Mouse (Mus musculus) ES-E14 (cell line): ENCODE results near the gene Uqcr10. TPM values are rescaled to one million over a fixed set of nuclear protein-coding genes. Genes with fewer than 3 reads are reported as not detected.

Experiments used
- DNase-seq: peaks from one replicate; pipeline ENCODE4 v3.0.0-alpha.2; 2013; ENCODE audit warnings: low read depth, low spot score
- H3K27ac ChIP-seq: 2 replicates; pipeline ENCODE4 v1.5.1; 2012; ENCODE audit warnings: low read depth, mild to moderate bottlenecking, low read length, moderate library complexity, mixed read lengths; ENCODE audit not compliant: poor library complexity, insufficient read depth, severe bottlenecking
- H3K36me3 ChIP-seq: 2 replicates; pipeline ENCODE4 v1.6.1; 2012; ENCODE audit warnings: mild to moderate bottlenecking, low read length, moderate library complexity, mixed read lengths; ENCODE audit not compliant: control insufficient read depth, poor library complexity, insufficient read depth, severe bottlenecking
- H3K4me1 ChIP-seq, 2 experiments: fragments of 150-350 bp in 1 of 2; sonication (generic) in 1 of 2; 2 replicates each; pipeline ENCODE4 v1.6.1; 2012; ENCODE audit warnings: low read length in 2 of 2, mild to moderate bottlenecking in 1 of 2, mixed read lengths in 1 of 2; ENCODE audit not compliant: control insufficient read depth in 2 of 2, insufficient read depth in 2 of 2, poor library complexity in 1 of 2
- H3K4me3 ChIP-seq, 2 experiments: fragments of 150-350 bp in 1 of 2; sonication (generic) in 1 of 2; 2 replicates each; pipeline ENCODE4 v1.5.1; 2012; ENCODE audit warnings: low read length in 2 of 2, low read depth in 1 of 2, mild to moderate bottlenecking in 1 of 2, mixed read lengths in 1 of 2; ENCODE audit not compliant: insufficient read depth in 1 of 2, poor library complexity in 1 of 2, severe bottlenecking in 1 of 2
- H3K9ac ChIP-seq: 2 replicates; pipeline ENCODE4 v1.6.1; 2012; ENCODE audit warnings: low read depth, mild to moderate bottlenecking, low read length, mixed read lengths; ENCODE audit not compliant: poor library complexity, insufficient read depth, severe bottlenecking
- H3K9me3 ChIP-seq: fragments of 150-350 bp; sonication (generic); 2 replicates; pipeline ENCODE4 v1.6.1; 2012; ENCODE audit warnings: low read depth, mild to moderate bottlenecking, low read length; ENCODE audit not compliant: control insufficient read depth, insufficient read depth
- CHD2 ChIP-seq: IDR thresholded peaks from 2 replicates; pipeline ENCODE4 v1.6.1; 2014; ENCODE audit warnings: mild to moderate bottlenecking, low read depth, low read length, inconsistent platforms
- HCFC1 ChIP-seq: IDR thresholded peaks from 2 replicates; pipeline ENCODE4 v1.6.1; 2012; ENCODE audit warnings: low read length, inconsistent platforms, borderline replicate concordance; ENCODE audit not compliant: insufficient read depth
- MAFK ChIP-seq: IDR thresholded peaks from 2 replicates; pipeline ENCODE4 v1.6.1; 2014; ENCODE audit warnings: mild to moderate bottlenecking, low read depth, low read length, inconsistent platforms; ENCODE audit not compliant: insufficient read depth
- ZC3H11A ChIP-seq: IDR thresholded peaks from 2 replicates; pipeline ENCODE4 v1.6.1; 2012; ENCODE audit warnings: low read depth, mild to moderate bottlenecking, inconsistent platforms, low read length, borderline replicate concordance
- ZNF384 ChIP-seq: IDR thresholded peaks from 2 replicates; pipeline ENCODE4 v1.6.1; 2012; ENCODE audit warnings: low read depth, low read length, inconsistent platforms
- in situ Hi-C, 2 experiments: fragments of 600-800 bp; cut with MboI; formaldehyde crosslinking; loops; one replicate each; pipeline ENCODE4 v1.15.1; 2025; ENCODE audit warnings: low sequenced_read_pairs in 2 of 2, inconsistent platforms in 1 of 2; ENCODE audit not compliant: unreplicated experiment in 2 of 2
- total RNA-seq: library from RNA; depleted of rRNA; stranded (reverse); fragments of 300-350 nt; gene quantifications from 2 replicates; pipeline ENCODE4 v1.2.3, GENCODE M21; 2012

Gene Uqcr10
- total RNA-seq, 1 experiment = 963 TPM

- in situ Hi-C loops = no loop called here
- H3K4me3 ChIP-seq = no peak overlapping the region
- peaks cover 2 to 9% of the 10 kb centered on the region in 2 experiments; a peak in 1 of 4 replicates for H3K4me1 ChIP-seq
- no peaks in the 10 kb centered on the region for H3K9me3 ChIP-seq
- TF ChIP-seq HCFC1 = no peak
- H3K9ac ChIP-seq = no peak overlapping the region
- H3K36me3 ChIP-seq = no peaks in the 10 kb centered on the region
- H3K27ac ChIP-seq = no peak overlapping the region
- no peak for DNase-seq
Observed at GRCm38 (mm10) chr11:4719961-4720360, 15.8 kb upstream of the Uqcr10 start.

DNA sequence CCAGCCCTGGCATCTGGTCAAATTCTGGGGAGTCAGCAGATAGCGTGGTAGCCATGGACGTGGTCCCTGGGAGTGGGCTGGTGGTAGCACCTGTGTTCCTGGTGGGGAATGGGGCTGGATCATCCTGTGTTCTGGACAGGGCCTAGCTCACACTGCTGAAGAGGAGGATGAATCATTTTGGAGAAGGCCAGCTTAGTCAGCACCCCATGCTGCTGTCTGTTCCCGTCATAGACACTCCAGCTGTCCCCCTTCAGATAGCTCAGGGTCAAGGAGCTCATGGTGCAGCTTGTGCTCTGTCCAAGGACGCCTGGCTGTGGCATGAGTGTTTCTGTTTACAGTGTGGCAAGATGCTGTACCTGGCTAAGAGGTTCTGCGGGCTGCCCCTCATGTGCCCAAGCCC is 14.4 kb upstream of the Uqcr10 start:
- Histone ChIP-seq H3K4me3 (no peak overlapping the region), H3K9me3 (no peaks in the 10 kb centered on the region), H3K9ac (no peak overlapping the region), H3K36me3 (no peaks in the 10 kb centered on the region), H3K4me1 (peaks cover 2 to 9% of the 10 kb centered on the region in 2 experiments; a peak in 1 of 4 replicates), H3K27ac (no peak overlapping the region)
- in situ Hi-C loops = no loop called here
- no peak for TF ChIP-seq HCFC1
- no peak for TF ChIP-seq MAFK
- TF ChIP-seq ZNF384 = no peak
- no peak for TF ChIP-seq CHD2
- TF ChIP-seq ZC3H11A = no peak
- DNase-seq = no peak

- TF ChIP-seq HCFC1 (no peak), ZC3H11A (no peak), CHD2 (no peak), ZNF384 (no peak), MAFK (no peak)
- H3K9ac ChIP-seq = no peak overlapping the region
- in situ Hi-C loops = no loop called here
- peaks cover 2 to 9% of the 10 kb centered on the region in 2 experiments; a peak in 1 of 4 replicates for H3K4me1 ChIP-seq
- no peaks in the 10 kb centered on the region for H3K36me3 ChIP-seq
- H3K27ac ChIP-seq = no peak overlapping the region
- no peaks in the 10 kb centered on the region for H3K9me3 ChIP-seq
- no peak for DNase-seq
- no peak overlapping the region for H3K4me3 ChIP-seq
Observed at GRCm38 (mm10) chr11:4716530-4717236, 12.5 kb upstream of the Uqcr10 start.

DNA sequence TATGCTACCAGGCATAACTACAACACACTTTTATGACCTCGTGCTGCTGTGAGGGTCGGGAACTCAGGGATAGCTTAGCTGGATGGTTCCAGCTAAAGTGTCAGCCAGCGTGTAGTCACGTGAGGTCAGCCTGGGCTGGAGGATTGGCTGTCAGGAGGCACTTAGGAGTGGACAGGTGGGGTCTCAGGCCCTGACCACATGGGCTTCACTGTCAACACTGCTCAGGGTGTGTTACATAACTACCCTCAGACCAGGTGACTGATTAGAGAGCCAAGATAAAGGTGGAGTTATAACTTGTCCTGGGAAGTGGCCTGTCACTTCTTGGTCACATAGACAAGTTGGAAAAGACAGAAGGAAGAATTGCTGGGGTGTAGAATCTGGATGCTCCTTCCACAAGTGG is 11.5 kb upstream of the Uqcr10 start:
- no peaks in the 10 kb centered on the region for H3K36me3 ChIP-seq
- DNase-seq = no peak
- H3K9ac ChIP-seq = no peak overlapping the region
- no peak overlapping the region for H3K27ac ChIP-seq
- no peak overlapping the region for H3K4me3 ChIP-seq
- no peaks in the 10 kb centered on the region for H3K9me3 ChIP-seq
- H3K4me1 ChIP-seq = peaks cover 2 to 4% of the 10 kb centered on the region in 2 experiments; a peak in 1 of 4 replicates
- TF ChIP-seq HCFC1 (no peak), MAFK (no peak), ZNF384 (no peak), ZC3H11A (no peak), CHD2 (no peak)
- in situ Hi-C loops = no loop called here

DNA sequence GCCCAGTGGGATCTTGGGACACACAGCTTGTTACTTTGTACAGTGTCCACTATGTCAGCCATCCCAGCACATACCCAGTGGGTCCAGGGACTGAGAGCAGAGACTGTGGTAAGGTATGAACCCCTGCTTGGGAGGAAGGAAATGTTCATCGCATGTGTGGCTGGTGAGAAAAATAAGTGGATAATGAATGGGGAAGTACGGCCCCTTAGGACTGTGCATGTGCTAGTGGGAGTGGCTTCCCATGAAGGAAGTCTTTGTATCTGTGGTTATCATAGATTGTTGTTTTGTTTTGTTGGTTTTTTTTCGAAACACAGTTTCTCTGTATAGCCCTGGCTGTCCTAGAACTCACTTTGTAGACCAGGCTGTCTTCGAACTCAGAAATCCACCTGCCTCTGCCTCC is 10.6 kb upstream of the Uqcr10 start:
- no peaks in the 10 kb centered on the region for H3K4me1 ChIP-seq
- H3K9ac ChIP-seq = no peak overlapping the region
- no peak for DNase-seq
- no peak overlapping the region for H3K27ac ChIP-seq
- TF ChIP-seq CHD2 (no peak), ZC3H11A (no peak)
- H3K4me3 ChIP-seq = no peak overlapping the region
- no peaks in the 10 kb centered on the region for H3K36me3 ChIP-seq
- H3K9me3 ChIP-seq = no peaks in the 10 kb centered on the region
- in situ Hi-C loops = no loop called here
